ENCODE assay signal across 22 mouse cellular contexts in the genomic region with DNA sequence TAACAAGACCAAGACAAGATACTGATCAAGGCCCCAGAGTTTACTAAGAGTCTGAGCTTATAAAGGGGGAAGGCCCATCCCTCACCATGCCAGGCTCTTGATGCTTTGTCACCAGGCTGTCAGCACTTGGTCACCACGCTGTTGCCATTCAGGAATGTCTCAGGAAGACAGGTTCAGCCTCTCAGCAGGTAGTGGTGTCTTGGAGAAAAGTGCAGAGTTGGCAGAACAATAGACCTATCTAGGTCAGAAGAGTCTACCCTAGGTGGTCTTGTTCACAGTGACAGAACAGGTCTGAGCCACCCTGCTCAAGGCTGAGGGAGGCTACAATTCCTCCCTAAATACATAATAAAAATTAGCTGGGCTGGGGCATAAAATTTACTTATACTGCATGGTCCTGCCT. TPM values are rescaled to one million over a fixed set of nuclear protein-coding genes. Genes with fewer than 3 reads are reported as not detected.
DNase-seq lines count a peak whose midpoint lies in the region; ATAC-seq and TF ChIP-seq lines count a peak whose summit lies in the region.
"Not testable (repeated sequence)": the region's sequence is repeated elsewhere in the genome, so short reads cannot be mapped to it uniquely, and the experiment has no call there.
"Had no signal": no experiment of that assay in that cellular context is flagged by ENCODE, and none has a peak within 500 bp of the region (broad histone marks: within the 10 kb centered on the region; RNA-seq: fewer than 3 reads in every experiment).

No protein-coding gene starts in this region.

- in situ Hi-C loops in ES-E14 (cut with MboI; ENCODE audit: low sequenced_read_pairs in 2 of 2, unreplicated experiment in 2 of 2) = not testable (repeated sequence)

- 0 out of 2 replicates have a peak, but pooled peaks have one; percentile 50 for TF ChIP-seq EP300 in ES-Bruce4 (IDR thresholded peaks at IDR 0.05; ENCODE audit: insufficient read depth, low read depth, low read length)

- 10% methylated on average over 1 of the region's 1 CpGs for WGBS in hindbrain, embryonic 11.5 days
- WGBS in hindbrain, embryonic 14.5 days = 17% methylated on average over 1 of the region's 1 CpGs

- H3K4me1 ChIP-seq in ES-Bruce4 (ENCODE audit: control insufficient read depth, insufficient read depth, low read length); ES-E14 (ENCODE audit: control insufficient read depth in 2 of 2, insufficient read depth in 2 of 2, low read length in 2 of 2, poor library complexity in 1 of 2); hindbrain, embryonic 11.5 days (replicated peaks; ENCODE audit: control insufficient read depth, insufficient read depth, low read length); hindbrain, embryonic 14.5 days (replicated peaks; ENCODE audit: control insufficient read depth, insufficient read depth, low read length): not testable (repeated sequence)

- not testable (repeated sequence) for H3K9ac ChIP-seq in ES-Bruce4 (ENCODE audit: low read depth, poor library complexity, severe bottlenecking); ES-E14 (ENCODE audit: insufficient read depth, low read depth, low read length, poor library complexity, severe bottlenecking); hindbrain, embryonic 11.5 days (ENCODE audit: low read depth, low read length); hindbrain, embryonic 14.5 days

- H3K4me3 ChIP-seq in ES-Bruce4 (ENCODE audit: low read depth, low read length); ES-E14 (ENCODE audit: insufficient read depth in 1 of 2, low read depth in 1 of 2, low read length in 2 of 2, poor library complexity in 1 of 2, severe bottlenecking in 1 of 2); hindbrain, embryonic 11.5 days (ENCODE audit: low read depth, low read length); hindbrain, embryonic 14.5 days (replicated peaks; ENCODE audit: low read length): not testable (repeated sequence)

- not testable (repeated sequence) for H3K4me2 ChIP-seq in hindbrain, embryonic 11.5 days (replicated peaks; ENCODE audit: low read depth, low read length); hindbrain, embryonic 14.5 days (replicated peaks)

- H3K9me3 ChIP-seq in ES-Bruce4 (replicated peaks; ENCODE audit: control insufficient read depth, insufficient read depth, low read length, poor library complexity, severe bottlenecking); ES-E14 (ENCODE audit: control insufficient read depth, insufficient read depth, low read depth, low read length); hindbrain, embryonic 11.5 days (ENCODE audit: control insufficient read depth, low read length); hindbrain, embryonic 14.5 days (ENCODE audit: control insufficient read depth, low read length): not testable (repeated sequence)

- ATAC-seq in hindbrain, embryonic 11.5 days (ENCODE audit: low FRiP score) = peak; percentile 27; the same call in 1 of the 2 replicates
- 0 out of 2 replicates have a peak, but pooled peaks have one; percentile 34 for ATAC-seq in hindbrain, embryonic 14.5 days (ENCODE audit: low FRiP score)

- not testable (repeated sequence) for TF ChIP-seq CTCF in ES-Bruce4 (IDR thresholded peaks at IDR 0.05; ENCODE audit: low read depth, low read length)

- not testable (repeated sequence) for TF ChIP-seq POLR2A in ES-Bruce4 (IDR thresholded peaks at IDR 0.05; ENCODE audit: insufficient read depth, low read length)

- not testable (repeated sequence) for H3K36me3 ChIP-seq in ES-Bruce4 (ENCODE audit: control insufficient read depth, insufficient read depth, low read length, poor library complexity, severe bottlenecking); ES-E14 (ENCODE audit: control insufficient read depth, insufficient read depth, low read length, poor library complexity, severe bottlenecking); hindbrain, embryonic 11.5 days (ENCODE audit: control insufficient read depth, insufficient read depth, low read length); hindbrain, embryonic 14.5 days (replicated peaks; ENCODE audit: control insufficient read depth, insufficient read depth)

- DNase-seq in ES-E14 (ENCODE audit: low read depth, low spot score) (peak; percentile 22), ZHBTc4 (ENCODE audit: low read depth, low spot score) (peak; percentile 62)
- not testable (repeated sequence) for DNase-seq in hindbrain, embryonic 11.5 days (ENCODE audit: low spot score); hindbrain, embryonic 14.5 days (ENCODE audit: low spot score)

- peak overlapping the region; percentile 91 for H3K27ac ChIP-seq in ES-Bruce4 (ENCODE audit: insufficient read depth, low read length)
- not testable (repeated sequence) for H3K27ac ChIP-seq in ES-E14 (ENCODE audit: insufficient read depth, low read depth, low read length, poor library complexity, severe bottlenecking); hindbrain, embryonic 11.5 days (ENCODE audit: low read depth, low read length); hindbrain, embryonic 14.5 days

- H3K27me3 ChIP-seq in ES-Bruce4 (ENCODE audit: control insufficient read depth, insufficient read depth, low read length, poor library complexity, severe bottlenecking); hindbrain, embryonic 11.5 days (ENCODE audit: control insufficient read depth, insufficient read depth, low read length); hindbrain, embryonic 14.5 days (ENCODE audit: control insufficient read depth, insufficient read depth, low read length): not testable (repeated sequence)

TF ChIP-seq in ES-E14, 5 proteins besides CTCF, POLR2A, EP300 and RAD21:
- peak; percentile 65 for TF ChIP-seq MAFK (IDR thresholded peaks at IDR 0.05; ENCODE audit: insufficient read depth, low read depth, low read length)
TF ChIP-seq in ES-E14: peak in this region for 1; not testable (repeated sequence) for 4.

RNA-seq across cellular contexts. Expression of a gene that starts 5.8 kb away (rescaled TPM):
- not detected in 2 replicates for polyA plus RNA-seq in ES-Bruce4 (2011; ENCODE audit: insufficient read depth, insufficient read length, low read depth, missing spikeins)
- not detected in 2 replicates for total RNA-seq in ES-E14 (2012; rRNA removed)
- not detected in 2 replicates for polyA plus RNA-seq in hindbrain, embryonic 11.5 days (2014; fragmentation: Nextera tagmentation; extraction: Ambion mirVana)
- not detected in 2 replicates for polyA plus RNA-seq in hindbrain, embryonic 14.5 days (2014; fragmentation: Nextera tagmentation; extraction: Ambion mirVana)
- total RNA-seq: adrenal gland, adult 2 months; adrenal gland, postnatal 10 days; adrenal gland, postnatal 25 days; adrenal gland, postnatal 4 days; CH12.LX; common myeloid progenitor, adult 5-6 weeks; forebrain, postnatal 0 days; MEL had no signal
- polyA plus RNA-seq: adrenal gland, adult 2 months; brain, embryonic 14.5 days; CD4-positive, CD25-positive, alpha-beta regulatory T cell, adult 4 months; embryonic facial prominence, embryonic 11.5 days; embryonic facial prominence, embryonic 13.5 days; embryonic facial prominence, embryonic 15.5 days; erythroblast, embryonic 14.5 days; forebrain, embryonic 10.5 days; forebrain, embryonic 13.5 days; forebrain, embryonic 15.5 days; forebrain, postnatal 0 days had no signal

RNA-seq across cellular contexts. Expression of a gene that starts 46.1 kb away (rescaled TPM):
- not detected in 2 replicates for polyA plus RNA-seq in ES-Bruce4 (2011; ENCODE audit: insufficient read depth, insufficient read length, low read depth, missing spikeins)
- total RNA-seq in ES-E14 (2012; rRNA removed) = not detected in 2 replicates
- polyA plus RNA-seq in hindbrain, embryonic 11.5 days (2014; fragmentation: Nextera tagmentation; extraction: Ambion mirVana) = not detected in 2 replicates
- polyA plus RNA-seq in hindbrain, embryonic 14.5 days (2014; fragmentation: Nextera tagmentation; extraction: Ambion mirVana) = not detected in 2 replicates
- total RNA-seq: adrenal gland, adult 2 months; adrenal gland, postnatal 10 days; adrenal gland, postnatal 25 days; adrenal gland, postnatal 4 days; CH12.LX; common myeloid progenitor, adult 5-6 weeks; forebrain, postnatal 0 days; MEL had no signal
- polyA plus RNA-seq: adrenal gland, adult 2 months; brain, embryonic 14.5 days; CD4-positive, CD25-positive, alpha-beta regulatory T cell, adult 4 months; embryonic facial prominence, embryonic 11.5 days; embryonic facial prominence, embryonic 13.5 days; embryonic facial prominence, embryonic 15.5 days; forebrain, embryonic 10.5 days; forebrain, embryonic 13.5 days; forebrain, embryonic 15.5 days; forebrain, postnatal 0 days had no signal
